Mouse (Mus musculus): Measurements from ENCODE around the gene Lgr4.
"Not testable (repeated sequence)": the region's sequence is repeated elsewhere in the genome, so short reads cannot be mapped to it uniquely, and the experiment has no call there.

Gene Lgr4

DNA sequence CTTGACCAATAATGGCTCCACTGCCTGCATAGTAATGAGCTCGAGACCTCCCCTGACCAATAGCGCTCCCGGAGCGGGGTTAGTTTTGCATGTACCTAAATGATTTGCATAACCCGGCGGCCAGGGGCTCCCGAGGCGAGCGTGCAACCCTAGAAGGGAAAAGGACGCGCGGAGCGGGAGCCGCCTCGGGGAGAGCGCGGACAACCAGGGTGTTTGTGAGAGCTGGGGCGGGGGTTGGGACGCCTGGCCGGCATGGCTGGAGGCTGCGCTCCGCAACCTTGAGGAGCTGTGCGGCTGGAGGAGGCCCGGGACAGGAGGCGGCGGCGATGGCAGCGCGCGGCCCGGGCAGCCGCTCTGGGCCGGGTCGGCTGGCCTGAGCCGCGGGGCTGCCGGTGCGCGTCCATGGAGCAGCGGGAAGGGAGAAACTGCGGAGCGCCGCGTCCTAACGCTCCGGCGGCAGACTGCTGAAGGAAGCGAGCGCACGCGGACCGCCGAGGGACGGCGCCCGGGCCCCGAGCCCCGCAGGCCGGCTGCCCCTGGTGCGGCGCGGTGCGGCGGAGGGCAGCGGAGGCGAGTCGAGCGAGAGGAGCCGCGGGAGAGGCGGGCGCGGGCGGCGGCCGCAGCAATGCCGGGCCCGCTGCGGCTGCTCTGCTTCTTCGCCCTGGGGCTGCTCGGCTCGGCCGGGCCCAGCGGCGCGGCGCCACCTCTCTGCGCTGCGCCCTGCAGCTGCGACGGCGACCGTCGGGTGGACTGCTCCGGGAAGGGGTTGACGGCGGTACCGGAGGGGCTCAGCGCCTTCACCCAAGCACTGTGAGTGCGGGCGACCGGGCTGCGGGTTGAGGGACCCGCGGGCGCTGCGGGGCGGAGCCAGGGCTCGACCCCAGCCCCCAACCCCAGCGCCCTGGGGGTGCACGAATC is at the start of gene Lgr4:
Lgr4 (plus strand) TSS at position 152 of the 918 bp plus-strand sequence.
- DNase-seq (ENCODE audit: low read depth, low spot score): peak; percentile 98

DNA sequence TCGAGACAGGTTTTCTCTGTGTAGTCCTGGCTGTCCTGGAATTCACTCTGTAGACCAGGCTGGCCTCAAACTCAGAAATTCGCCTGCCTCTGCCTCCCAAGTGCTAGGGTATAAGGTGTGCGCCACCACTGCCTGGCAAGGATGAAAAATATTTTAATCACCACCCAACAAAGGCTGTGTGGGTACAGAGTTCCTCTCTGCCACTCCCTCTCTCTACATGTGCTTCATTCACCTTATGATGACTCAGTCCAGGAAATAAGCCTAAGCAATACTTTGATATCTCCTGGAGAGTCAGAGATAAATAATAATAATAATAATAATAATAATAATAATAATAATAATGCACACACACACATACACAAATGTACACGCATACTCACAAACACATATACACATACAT is 38.0 kb upstream of the Lgr4 start:
- not testable (repeated sequence) for DNase-seq (ENCODE audit: low read depth, low spot score)

DNA sequence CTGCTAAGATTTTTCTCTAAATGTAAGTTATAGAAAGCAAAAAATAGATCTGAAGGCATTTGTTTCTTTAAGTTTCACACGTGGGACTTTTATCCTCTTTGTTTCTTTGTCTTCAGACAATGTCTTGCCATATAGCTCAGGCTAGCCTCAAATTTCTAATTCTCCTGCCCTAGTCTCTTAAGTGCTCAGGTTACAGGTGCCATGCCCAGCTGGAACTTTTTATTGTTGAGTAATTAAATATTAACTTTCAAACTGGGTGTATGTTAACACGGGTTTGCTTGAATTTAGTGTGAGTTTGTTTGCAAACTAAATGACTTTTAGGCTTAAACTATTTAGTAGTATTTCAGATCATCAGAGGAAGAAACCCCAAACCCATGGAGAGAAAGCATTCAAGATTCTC is 36.3 kb upstream of the Lgr4 start:
- no peak for DNase-seq (ENCODE audit: low read depth, low spot score)

DNA sequence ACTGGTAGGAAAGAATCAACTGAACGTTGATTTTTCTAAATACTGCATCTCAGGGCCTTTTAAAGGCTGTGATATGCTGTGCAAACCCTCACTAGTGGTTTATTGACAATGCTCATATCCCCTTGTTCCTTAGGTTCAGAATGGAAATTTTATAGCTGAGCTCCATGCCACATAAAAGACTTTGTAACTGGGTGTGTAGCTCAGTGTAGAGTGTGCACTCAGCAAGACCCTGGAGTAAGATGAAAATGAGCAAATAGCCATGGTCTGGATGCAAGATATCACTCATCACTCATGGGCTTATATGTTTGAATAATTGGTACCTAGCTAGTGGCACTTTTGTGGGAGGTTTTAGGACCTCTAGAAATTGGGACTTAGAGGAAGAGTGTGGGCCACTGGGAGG is 35.8 kb upstream of the Lgr4 start:
- no peak for DNase-seq (ENCODE audit: low read depth, low spot score)

- peak; percentile 80 for DNase-seq (ENCODE audit: low read depth, low spot score)
These were observed 33.3 kb upstream of the Lgr4 start for GRCm38 (mm10) chr2:109884106-109884505.

DNA sequence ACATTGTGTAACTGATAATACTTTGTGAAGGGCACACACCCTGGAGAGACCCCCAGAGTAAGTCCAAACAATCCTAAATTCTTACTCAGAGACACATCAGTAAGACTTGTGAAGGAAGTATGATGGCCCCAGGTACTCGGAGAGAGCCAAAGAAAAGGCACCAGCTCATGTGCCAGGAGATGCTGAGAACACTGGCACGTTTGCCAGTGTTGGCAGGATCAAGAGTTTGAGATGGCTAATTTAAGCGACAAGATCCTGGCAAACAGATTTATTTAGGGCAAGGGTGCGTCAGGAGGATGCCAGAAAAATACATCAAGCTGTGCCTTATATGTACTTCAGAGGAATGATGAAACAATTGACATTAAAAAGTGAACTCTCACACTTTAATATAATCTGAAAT is 32.9 kb upstream of the Lgr4 start:
- DNase-seq (ENCODE audit: low read depth, low spot score): no peak

- DNase-seq (ENCODE audit: low read depth, low spot score): peak; percentile 59
These were observed 27.4 kb upstream of the Lgr4 start for GRCm38 (mm10) chr2:109890068-109890467.

- DNase-seq (ENCODE audit: low read depth, low spot score): peak; percentile 98
These were observed 26.9 kb upstream of the Lgr4 start, which contains the start of gene Lin7c for GRCm38 (mm10) chr2:109890597-109890996. Gene Lin7c, plus strand, starts transcription at chr2:109890853.

- DNase-seq (ENCODE audit: low read depth, low spot score): peak; percentile 51
These were observed 26.4 kb upstream of the Lgr4 start for GRCm38 (mm10) chr2:109891031-109891430.

GRCm38 (mm10) chr2:109891471-109891870 is 26.0 kb upstream of the Lgr4 start:
- peak; percentile 54 for DNase-seq (ENCODE audit: low read depth, low spot score)

GRCm38 (mm10) chr2:109896311-109896710 is 21.1 kb upstream of the Lgr4 start:
- DNase-seq (ENCODE audit: low read depth, low spot score): peak; percentile 56

DNA sequence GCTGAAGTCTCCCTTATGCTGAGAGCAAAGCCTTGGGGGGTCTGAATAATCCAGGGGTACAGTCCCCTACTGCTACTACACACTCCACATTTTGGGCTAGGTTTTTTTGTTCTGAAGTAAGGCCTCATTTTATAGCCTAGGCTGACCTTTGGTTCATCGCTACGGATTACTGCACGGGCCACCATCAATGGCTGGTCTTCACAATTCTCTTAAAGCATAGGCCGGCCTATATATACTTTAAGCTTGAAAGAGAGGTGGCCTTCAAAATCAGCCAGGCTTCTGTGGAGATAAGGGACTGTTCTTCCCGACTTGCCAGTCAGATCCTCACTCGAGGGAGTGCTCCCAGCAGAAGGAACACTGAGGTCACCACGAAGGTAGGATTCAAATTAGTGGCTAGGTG is 14.6 kb upstream of the Lgr4 start:
- DNase-seq (ENCODE audit: low read depth, low spot score): no peak

GRCm38 (mm10) chr2:109904171-109904821 is 13.2 kb upstream of the Lgr4 start:
- peak; percentile 97 for DNase-seq (ENCODE audit: low read depth, low spot score)

- no peak for DNase-seq (ENCODE audit: low read depth, low spot score)
These were observed 8.3 kb upstream of the Lgr4 start for GRCm38 (mm10) chr2:109909122-109909521.

GRCm38 (mm10) chr2:109912216-109912615 is 5.2 kb upstream of the Lgr4 start:
- DNase-seq (ENCODE audit: low read depth, low spot score): no peak

- no peak for DNase-seq (ENCODE audit: low read depth, low spot score)
These were observed 4.7 kb upstream of the Lgr4 start for GRCm38 (mm10) chr2:109912766-109913165.

DNA sequence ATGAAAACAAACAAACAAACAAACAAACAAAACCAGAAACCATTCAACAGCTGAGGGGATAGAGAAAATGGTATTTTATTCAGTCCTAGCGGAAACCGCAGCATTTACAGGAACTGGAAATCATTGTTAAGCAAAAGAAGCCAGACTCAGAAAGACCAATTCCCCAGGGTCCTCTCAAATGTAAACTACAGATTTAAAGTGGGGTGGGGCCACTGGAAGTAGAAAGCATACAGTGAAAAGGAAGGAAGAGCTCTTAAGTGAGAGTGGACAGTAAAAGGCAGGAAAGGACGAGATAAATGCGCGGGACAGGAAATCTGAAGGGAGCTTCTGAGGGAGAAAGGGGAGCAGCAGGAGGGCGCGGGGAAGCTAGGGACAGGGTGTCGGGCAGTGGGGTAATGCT is 4.2 kb upstream of the Lgr4 start:
- DNase-seq (ENCODE audit: low read depth, low spot score): no peak

DNA sequence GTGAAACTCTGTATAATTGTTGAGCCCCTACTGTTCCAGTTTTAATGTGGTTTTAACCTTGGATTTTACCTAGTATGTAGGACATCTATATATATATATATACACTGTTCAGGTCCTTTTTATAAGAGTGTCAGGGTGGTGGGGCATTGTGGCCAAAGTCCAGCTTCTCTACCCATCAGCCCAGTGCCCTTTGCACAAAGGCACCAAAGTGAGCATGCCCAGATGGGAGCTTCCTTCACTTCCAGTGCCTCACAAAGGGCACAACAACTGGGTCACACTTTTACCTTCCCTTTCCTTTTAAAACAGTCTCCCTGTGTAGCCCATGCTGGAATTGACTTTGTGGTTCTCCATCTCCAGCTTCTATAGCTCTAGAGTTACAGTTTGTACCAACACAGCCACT is 2.8 kb upstream of the Lgr4 start:
- DNase-seq (ENCODE audit: low read depth, low spot score): no peak

- DNase-seq (ENCODE audit: low read depth, low spot score): no peak
These were observed 508 bp upstream of the Lgr4 start for GRCm38 (mm10) chr2:109916782-109917495.

- no peak for DNase-seq (ENCODE audit: low read depth, low spot score)
These were observed 1.3 kb downstream of the Lgr4 start for GRCm38 (mm10) chr2:109918592-109919262.

DNA sequence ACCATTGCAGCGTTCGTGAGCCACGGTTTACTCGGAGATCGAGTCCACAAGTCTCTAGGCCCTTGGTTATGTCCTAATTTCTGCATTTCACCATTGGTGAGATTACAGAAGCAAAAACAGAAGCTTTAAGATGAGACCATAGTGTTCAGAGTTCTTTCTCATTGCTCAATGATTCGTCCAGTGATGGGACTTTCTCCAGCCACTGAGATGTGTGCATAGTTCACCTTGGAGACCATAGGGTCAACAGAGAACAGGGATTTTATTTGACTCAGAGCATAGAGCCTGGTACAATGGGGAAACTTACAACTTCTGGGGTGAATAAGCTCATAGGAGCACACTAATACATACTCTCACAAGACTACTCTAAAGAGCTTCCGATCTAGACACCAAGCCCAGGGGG is 3.0 kb downstream of the Lgr4 start:
- DNase-seq (ENCODE audit: low read depth, low spot score): no peak

All from 3T3-L1 (cell line).